Mouse (Mus musculus): Measurements from ENCODE around the gene Gm7694. TPM values are rescaled to one million over a fixed set of nuclear protein-coding genes. Genes with fewer than 3 reads are reported as not detected.

The Gm7694 gene
- polyA plus RNA-seq, 1 experiment from 2014 or later, result 4.1 TPM

GRCm38 (mm10) chr1:170311431-170311830 is 5.3 kb upstream of the Gm7694 start:
- no peaks in the 10 kb centered on the region for H3K9me3 ChIP-seq
- 82% methylated on average over 6 of the region's 6 CpGs for WGBS

DNA sequence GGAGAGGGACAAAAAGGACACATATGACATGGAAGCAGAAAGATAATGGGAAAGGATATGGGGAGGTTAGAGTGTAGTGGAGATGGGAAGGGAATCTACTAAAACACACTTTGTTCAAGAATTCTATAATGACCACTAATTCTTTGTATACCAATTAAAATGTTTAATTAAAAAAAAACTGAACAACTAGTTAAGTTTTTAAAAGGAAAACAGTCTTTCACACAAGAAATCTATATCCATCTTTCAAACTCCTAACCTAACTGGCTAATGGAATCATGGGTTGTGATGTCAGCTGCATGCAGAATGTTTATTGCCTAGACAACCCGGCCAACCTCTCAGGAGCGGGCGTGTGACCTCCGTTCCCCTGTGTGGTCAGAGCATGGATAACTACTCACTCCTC is 2.4 kb upstream of the Gm7694 start, which contains the start of gene Spata46:
Spata46 (plus strand) TSS at position 301 of the 400 bp plus-strand sequence.
- no peaks in the 10 kb centered on the region for H3K27me3 ChIP-seq (replicated peaks)
- H3K27ac ChIP-seq, result no peak within 1 kb of the TSS
- H3K4me2 ChIP-seq (replicated peaks), result no peak within 1 kb of the TSS
- 86% methylated on average over 4 of the region's 4 CpGs for WGBS
- H3K9ac ChIP-seq, result no peak within 1 kb of the TSS
- H3K36me3 ChIP-seq, result no peaks in the 10 kb centered on the region
- no peaks in the 10 kb centered on the region for H3K4me1 ChIP-seq
- H3K9me3 ChIP-seq, result no peaks in the 10 kb centered on the region
- H3K4me3 ChIP-seq, result no peak within 1 kb of the TSS
- ATAC-seq (ENCODE audit: low FRiP score, low read depth), result no peak

More at GRCm38 (mm10) chr1:170311431-170311830, 5.3 kb upstream of the Gm7694 start:
- no peak for ATAC-seq (ENCODE audit: low FRiP score, low read depth)
- Histone ChIP-seq H3K4me1 (no peaks in the 10 kb centered on the region), H3K4me2 (replicated peaks) (no peak overlapping the region), H3K27ac (no peak overlapping the region), H3K27me3 (replicated peaks) (no peaks in the 10 kb centered on the region), H3K36me3 (no peaks in the 10 kb centered on the region), H3K4me3 (no peak overlapping the region), H3K9ac (no peak overlapping the region)

DNA sequence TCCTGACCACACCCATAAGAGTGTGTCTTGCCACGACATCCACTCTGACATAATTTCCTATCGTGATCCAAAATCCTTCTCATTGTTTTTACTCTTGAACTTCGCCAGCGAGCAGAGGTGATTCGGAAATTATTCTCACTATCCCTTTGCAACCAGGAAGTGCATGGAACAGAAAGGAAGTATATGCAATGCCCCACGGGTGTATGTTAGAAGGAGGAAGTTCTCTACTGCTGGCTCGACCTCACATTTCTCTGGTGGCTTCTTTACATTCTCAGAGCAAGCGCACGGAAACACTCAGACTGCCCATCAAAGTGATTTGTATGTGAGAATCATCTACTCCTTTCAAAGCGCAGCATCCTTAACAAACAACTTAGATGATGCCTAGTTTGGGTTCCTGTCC is 1.1 kb downstream of the Gm7694 start:
- no peak overlapping the region for H3K4me3 ChIP-seq
- H3K4me2 ChIP-seq (replicated peaks), result no peak overlapping the region
- H3K27ac ChIP-seq, result no peak overlapping the region
- H3K9ac ChIP-seq, result no peak overlapping the region
- ATAC-seq (ENCODE audit: low FRiP score, low read depth), result no peak
- H3K27me3 ChIP-seq (replicated peaks), result no peaks in the 10 kb centered on the region
- H3K9me3 ChIP-seq, result no peaks in the 10 kb centered on the region
- 0 out of 2 replicates have a peak, but pooled peaks cover 3% of the 10 kb centered on the region for H3K36me3 ChIP-seq
- WGBS, result 91% methylated on average over 10 of the region's 10 CpGs
- no peaks in the 10 kb centered on the region for H3K4me1 ChIP-seq

DNA sequence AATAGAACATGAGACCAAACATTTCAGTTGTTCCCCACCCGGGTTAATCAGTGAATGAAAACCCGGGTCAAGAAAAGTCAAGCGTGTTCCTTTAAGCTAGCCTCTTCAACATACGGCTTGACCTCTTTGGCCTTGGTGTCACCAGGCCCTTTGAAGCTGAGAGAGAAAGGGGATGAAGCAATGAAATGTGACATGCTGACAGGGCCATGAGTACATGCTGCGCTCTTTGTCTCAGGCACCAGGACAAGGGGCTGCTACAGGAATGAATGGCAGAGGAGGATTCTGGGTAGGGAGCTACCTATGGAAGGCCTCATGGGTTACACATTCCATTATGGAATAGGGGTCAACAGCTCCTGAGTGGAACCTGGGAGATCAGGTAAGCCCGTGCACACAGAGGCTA is 3.0 kb downstream of the Gm7694 start:
- Histone ChIP-seq H3K4me1 (no peaks in the 10 kb centered on the region), H3K4me3 (no peak overlapping the region), H3K36me3 (0 out of 2 replicates have a peak, but pooled peaks cover 3% of the 10 kb centered on the region), H3K27me3 (replicated peaks) (no peaks in the 10 kb centered on the region), H3K4me2 (replicated peaks) (no peak overlapping the region), H3K9ac (no peak overlapping the region), H3K9me3 (no peaks in the 10 kb centered on the region), H3K27ac (no peak overlapping the region)
- 42% methylated on average over 6 of the region's 6 CpGs for WGBS
- no peak for ATAC-seq (ENCODE audit: low FRiP score, low read depth)

GRCm38 (mm10) chr1:170302456-170302855 is 3.7 kb downstream of the Gm7694 start:
- Histone ChIP-seq H3K27ac (no peak overlapping the region), H3K27me3 (replicated peaks) (no peaks in the 10 kb centered on the region), H3K9me3 (no peaks in the 10 kb centered on the region), H3K9ac (no peak overlapping the region), H3K4me2 (replicated peaks) (no peak overlapping the region), H3K4me3 (no peak overlapping the region), H3K4me1 (no peaks in the 10 kb centered on the region), H3K36me3 (0 out of 2 replicates have a peak, but pooled peaks cover 3% of the 10 kb centered on the region)
- WGBS, result 77% methylated on average over 6 of the region's 6 CpGs
- no peak for ATAC-seq (ENCODE audit: low FRiP score, low read depth)

DNA sequence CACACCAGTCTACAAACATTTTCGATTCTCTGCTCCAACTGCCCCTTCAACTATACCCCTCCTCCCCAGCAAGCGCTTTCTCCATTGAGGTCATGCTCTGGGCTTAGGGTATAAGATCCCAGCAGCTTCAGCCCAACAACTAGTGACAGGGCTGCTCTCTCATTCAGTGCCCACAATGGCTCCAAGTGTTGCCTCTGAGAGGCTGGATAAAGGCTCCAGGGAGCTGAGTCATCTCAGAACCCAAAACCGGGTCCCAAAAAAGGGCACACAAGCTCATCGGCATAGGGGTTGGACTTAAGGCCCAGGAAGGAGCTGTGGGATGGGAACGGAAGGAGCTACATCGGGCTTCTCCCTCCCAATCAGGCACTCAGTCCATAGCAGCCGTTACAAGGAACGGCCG is 4.4 kb downstream of the Gm7694 start:
- H3K4me2 ChIP-seq (replicated peaks), result no peak overlapping the region
- no peak overlapping the region for H3K9ac ChIP-seq
- H3K9me3 ChIP-seq, result no peaks in the 10 kb centered on the region
- WGBS, result 95% methylated on average over 9 of the region's 9 CpGs
- H3K27me3 ChIP-seq (replicated peaks), result no peaks in the 10 kb centered on the region
- H3K27ac ChIP-seq, result no peak overlapping the region
- no peak overlapping the region for H3K4me3 ChIP-seq
- 0 out of 2 replicates have a peak, but pooled peaks cover 3% of the 10 kb centered on the region for H3K36me3 ChIP-seq
- H3K4me1 ChIP-seq, result no peaks in the 10 kb centered on the region
- no peak for ATAC-seq (ENCODE audit: low FRiP score, low read depth)

- Histone ChIP-seq H3K27ac (no peak overlapping the region), H3K9ac (no peak overlapping the region), H3K9me3 (no peaks in the 10 kb centered on the region), H3K36me3 (0 out of 2 replicates have a peak, but pooled peaks cover 3% of the 10 kb centered on the region), H3K4me2 (replicated peaks) (no peak overlapping the region), H3K4me3 (no peak overlapping the region), H3K4me1 (no peaks in the 10 kb centered on the region), H3K27me3 (replicated peaks) (no peaks in the 10 kb centered on the region)
- ATAC-seq (ENCODE audit: low FRiP score, low read depth), result no peak
- 90% methylated on average over 4 of the region's 4 CpGs for WGBS
Observed at GRCm38 (mm10) chr1:170299496-170299895, 6.6 kb downstream of the Gm7694 start.

DNA sequence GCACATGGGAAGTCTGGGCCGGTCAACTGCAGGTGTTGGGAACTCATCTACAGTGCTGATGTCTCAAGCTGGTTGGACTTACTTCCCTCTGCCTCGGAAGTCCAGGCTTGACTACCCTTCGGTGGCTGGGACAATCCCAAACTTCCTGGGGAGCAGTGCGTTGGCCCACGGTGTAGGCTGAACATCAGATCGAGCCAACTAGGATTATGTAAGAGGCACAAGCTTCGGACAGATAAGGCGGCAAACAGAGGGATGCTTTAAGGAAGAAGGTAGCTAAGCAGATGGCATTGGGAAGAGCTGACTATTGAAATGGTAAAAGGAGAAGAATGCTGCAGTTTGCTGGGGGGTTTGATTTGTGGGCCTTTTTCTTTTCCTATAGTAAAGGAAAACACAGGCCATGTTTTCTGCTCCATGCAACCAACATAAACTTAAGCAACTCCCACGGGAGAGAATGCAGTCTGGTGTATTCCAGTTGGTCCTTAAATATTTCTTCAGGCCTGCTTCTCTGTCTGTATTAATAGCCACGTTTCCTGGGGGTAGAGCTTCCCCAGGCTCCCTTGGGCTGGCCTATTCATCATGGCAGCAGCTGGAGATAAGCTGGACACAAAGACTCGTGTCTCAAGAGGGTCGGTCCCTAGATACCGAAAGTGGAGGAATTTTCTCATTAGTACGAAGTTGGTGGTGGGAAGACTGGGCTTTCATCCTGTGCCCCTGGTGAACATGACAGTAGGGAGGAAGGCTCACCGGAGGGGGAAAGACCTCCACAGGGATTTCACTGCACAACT is 11.2 kb downstream of the Gm7694 start:
- H3K27me3 ChIP-seq (replicated peaks), result no peaks in the 10 kb centered on the region
- no peak overlapping the region for H3K27ac ChIP-seq
- 72% methylated on average over 15 of the region's 15 CpGs for WGBS
- no peaks in the 10 kb centered on the region for H3K9me3 ChIP-seq
- ATAC-seq (ENCODE audit: low FRiP score, low read depth), result no peak
- no peak overlapping the region for H3K4me3 ChIP-seq
- H3K4me1 ChIP-seq, result 0 out of 2 replicates have a peak, but pooled peaks cover 3% of the 10 kb centered on the region
- H3K36me3 ChIP-seq, result no peaks in the 10 kb centered on the region
- H3K9ac ChIP-seq, result no peak overlapping the region
- H3K4me2 ChIP-seq (replicated peaks), result no peak overlapping the region

- 90% methylated on average over 5 of the region's 5 CpGs for WGBS
- Histone ChIP-seq H3K9me3 (no peaks in the 10 kb centered on the region), H3K4me2 (replicated peaks) (no peak overlapping the region), H3K4me3 (no peak overlapping the region), H3K27ac (no peak overlapping the region), H3K9ac (no peak overlapping the region), H3K27me3 (replicated peaks) (no peaks in the 10 kb centered on the region), H3K4me1 (0 out of 2 replicates have a peak, but pooled peaks cover 3% of the 10 kb centered on the region), H3K36me3 (no peaks in the 10 kb centered on the region)
- no peak for ATAC-seq (ENCODE audit: low FRiP score, low read depth)
Observed at GRCm38 (mm10) chr1:170293257-170293656, 12.9 kb downstream of the Gm7694 start.

DNA sequence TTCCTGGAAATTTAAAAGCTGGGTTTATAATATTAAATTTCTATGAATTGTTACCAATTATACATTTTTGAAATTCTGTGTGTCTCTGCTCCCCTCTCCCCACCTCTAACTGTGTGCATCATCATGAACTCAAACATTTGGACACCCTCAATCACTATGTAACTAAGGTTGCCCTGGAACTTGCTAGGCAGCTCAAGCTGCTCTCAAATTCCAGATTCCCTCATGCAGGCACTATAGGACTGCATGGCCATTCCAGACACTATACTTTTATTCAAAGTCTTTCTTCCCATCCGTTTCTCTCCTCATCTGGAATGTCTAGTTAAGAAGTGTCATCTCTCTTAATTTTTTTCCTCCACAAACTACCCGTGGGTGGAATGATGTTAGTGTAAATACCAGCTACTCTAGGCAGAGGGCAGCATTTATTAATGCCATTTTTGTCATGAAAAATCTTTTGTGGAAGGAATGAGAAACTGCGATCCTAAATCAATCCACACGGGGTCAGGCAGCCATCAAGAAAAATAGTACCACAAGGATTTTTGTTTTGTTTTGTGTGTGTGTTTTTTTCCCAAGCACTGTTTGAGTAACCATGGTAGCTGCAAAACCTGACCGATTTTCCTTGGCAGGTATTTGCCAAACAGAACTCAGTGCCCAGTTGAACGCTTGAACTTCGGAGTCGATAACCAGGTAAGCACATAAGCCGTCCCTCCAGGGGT is 13.7 kb downstream of the Gm7694 start:
- Histone ChIP-seq H3K4me1 (0 out of 2 replicates have a peak, but pooled peaks cover 3% of the 10 kb centered on the region), H3K27me3 (replicated peaks) (no peaks in the 10 kb centered on the region), H3K4me2 (replicated peaks) (no peak overlapping the region), H3K36me3 (no peaks in the 10 kb centered on the region), H3K27ac (no peak overlapping the region), H3K9me3 (no peaks in the 10 kb centered on the region), H3K4me3 (no peak overlapping the region), H3K9ac (no peak overlapping the region)
- ATAC-seq (ENCODE audit: low FRiP score, low read depth), result no peak
- WGBS, result 50% methylated on average over 9 of the region's 9 CpGs

DNA sequence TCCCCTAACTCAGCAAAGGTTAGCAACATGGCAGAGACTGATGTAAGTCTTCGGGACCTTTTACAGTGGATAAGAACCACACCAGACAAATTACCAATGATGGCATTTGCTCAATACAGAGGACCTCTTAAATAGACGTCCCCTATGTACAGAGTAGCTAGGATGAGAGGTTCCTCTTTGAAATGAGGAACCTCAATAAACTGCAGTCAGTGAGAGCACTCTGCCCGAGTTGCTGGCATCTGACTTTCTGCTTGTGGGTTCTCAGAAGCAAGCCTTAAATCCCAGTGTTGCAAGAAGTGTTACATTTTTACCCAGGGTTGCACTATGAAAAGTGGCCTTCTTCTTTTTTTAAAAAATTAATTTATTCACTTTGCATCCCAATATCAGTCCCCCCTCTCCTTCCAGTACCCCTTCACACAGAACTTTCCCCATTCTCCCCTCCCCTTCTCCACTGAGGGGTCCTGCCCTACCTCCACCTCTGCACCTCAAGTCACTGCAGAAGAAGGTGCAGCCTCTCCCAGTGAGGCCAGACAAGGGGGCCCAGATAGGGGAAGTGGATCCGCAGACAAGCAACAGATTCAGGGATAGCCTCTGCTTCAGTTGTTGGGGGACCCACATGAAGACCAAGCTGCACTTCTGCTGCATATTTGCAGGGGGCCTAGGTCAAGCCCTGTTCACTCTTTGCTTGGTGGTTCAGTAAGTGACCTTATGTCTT is 23.6 kb downstream of the Gm7694 start:
- Histone ChIP-seq H3K4me2 (replicated peaks) (no peak overlapping the region), H3K4me3 (no peak overlapping the region), H3K36me3 (no peaks in the 10 kb centered on the region), H3K9ac (no peak overlapping the region), H3K27ac (no peak overlapping the region), H3K9me3 (no peaks in the 10 kb centered on the region), H3K27me3 (replicated peaks) (no peaks in the 10 kb centered on the region), H3K4me1 (no peaks in the 10 kb centered on the region)
- no peak for ATAC-seq (ENCODE audit: low FRiP score, low read depth)
- WGBS, result 72% methylated on average over 4 of the region's 4 CpGs

GRCm38 (mm10) chr1:170277016-170277415 is 29.1 kb downstream of the Gm7694 start, which contains the start of gene Sh2d1b1:
Sh2d1b1 (plus strand) TSS chr1:170277320.
- H3K9me3 ChIP-seq, result no peaks in the 10 kb centered on the region
- no peaks in the 10 kb centered on the region for H3K27me3 ChIP-seq (replicated peaks)
- H3K4me1 ChIP-seq, result no peaks in the 10 kb centered on the region
- ATAC-seq (ENCODE audit: low FRiP score, low read depth), result no peak
- H3K36me3 ChIP-seq, result no peaks in the 10 kb centered on the region
- no peak within 1 kb of the TSS for H3K27ac ChIP-seq
- no peak within 1 kb of the TSS for H3K9ac ChIP-seq
- WGBS, result 91% methylated on average over 3 of the region's 3 CpGs
- no peak within 1 kb of the TSS for H3K4me3 ChIP-seq
- no peak within 1 kb of the TSS for H3K4me2 ChIP-seq (replicated peaks)
